Comparison of ENCODE assay signal across 1 mouse cellular context in the genomic region with DNA sequence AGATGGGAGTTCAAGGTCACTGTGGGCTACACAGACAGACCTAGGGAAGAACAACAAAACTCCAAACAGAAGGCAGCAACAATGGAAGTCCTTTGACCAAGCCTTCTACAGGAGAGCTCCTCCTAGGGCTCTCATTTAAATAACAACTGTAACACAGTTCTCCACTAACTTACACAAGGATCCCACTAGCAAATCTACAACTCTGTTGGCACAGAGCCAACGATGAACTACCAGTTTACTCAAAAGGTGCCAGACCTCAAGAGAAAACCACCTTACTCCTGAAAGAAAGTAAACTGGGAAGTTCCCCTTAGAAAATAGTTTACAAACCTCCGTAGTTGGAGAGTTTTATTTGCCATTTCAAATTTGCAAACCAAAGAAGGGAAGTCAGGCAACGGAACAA.
TF ChIP-seq lines count a peak whose summit lies in the region.

No protein-coding gene starts in this region.

TF ChIP-seq in MEL, 35 proteins besides CTCF, POLR2A, EP300 and RAD21 (continued from another document):
- TF ChIP-seq TAL1 (IDR thresholded peaks at IDR 0.05; ENCODE audit: low read length) (no peak), ZMIZ1 (IDR thresholded peaks at IDR 0.05; ENCODE audit: low read depth, low read length) (no peak), TBP (IDR thresholded peaks at IDR 0.05; ENCODE audit: low read depth, low read length) (no peak), HCFC1 (IDR thresholded peaks at IDR 0.05; ENCODE audit: low read depth, low read length) (no peak)
